Mouse (Mus musculus) neural tube, embryonic 14.5 days (tissue): ENCODE results near the gene Fbn1. TPM values are rescaled to one million over a fixed set of nuclear protein-coding genes. Genes with fewer than 3 reads are reported as not detected.

Experiments
- ATAC-seq: fragments of 200-750 bp; cut with Nextera tagmentation; 2 replicates; pipeline ENCODE4 v1.8.0; 2017; ENCODE audit warnings: low read depth, mild to moderate bottlenecking, moderate TSS enrichment, moderate library complexity
- H3K27ac ChIP-seq: fragments of 300-500 bp; sonication (generic); 2 replicates; pipeline ENCODE4 v1.5.1; 2014; ENCODE audit warnings: low read depth, mild to moderate bottlenecking, control low read depth, low read length, moderate library complexity, mixed read lengths
- H3K27me3 ChIP-seq: fragments of 300-500 bp; sonication (generic); 2 replicates; pipeline ENCODE4 v1.6.1; 2014; ENCODE audit warnings: low read length; ENCODE audit not compliant: control insufficient read depth, insufficient read depth
- H3K36me3 ChIP-seq: fragments of 300-500 bp; sonication (generic); 2 replicates; pipeline ENCODE4 v1.6.1; 2014; ENCODE audit warnings: low read length, mixed read lengths; ENCODE audit not compliant: control insufficient read depth, insufficient read depth
- H3K4me1 ChIP-seq: fragments of 300-500 bp; sonication (generic); 2 replicates; pipeline ENCODE4 v1.6.1; 2014; ENCODE audit warnings: low read length; ENCODE audit not compliant: control insufficient read depth, insufficient read depth
- H3K4me2 ChIP-seq: fragments of 300-500 bp; sonication (generic); 2 replicates; pipeline ENCODE4 v1.6.1; 2014; ENCODE audit warnings: mild to moderate bottlenecking, low read depth, low read length, control low read depth
- H3K4me3 ChIP-seq: fragments of 300-500 bp; sonication (generic); 2 replicates; pipeline ENCODE4 v1.5.1; 2014; ENCODE audit warnings: low read depth, low read length, control low read depth, mixed read lengths
- H3K9ac ChIP-seq: fragments of 300-500 bp; sonication (generic); replicated peaks from 2 replicates; pipeline ENCODE4 v1.6.1; 2014; ENCODE audit warnings: low read depth, mild to moderate bottlenecking, control low read depth, low read length, mixed read lengths
- H3K9me3 ChIP-seq: fragments of 300-500 bp; sonication (generic); 2 replicates; pipeline ENCODE4 v1.6.1; 2016; ENCODE audit warnings: low read length; ENCODE audit not compliant: control insufficient read depth
- WGBS: fragments of 180-500 bp; shearing (Covaris S2); extraction: QIAGEN DNeasy Blood & Tissue Kit; methylation state at CpG from one replicate; pipeline ENCODE4 v1.1.7; 2014; 5-methylcytosine and 5-hydroxymethylcytosine counted together
- polyA plus RNA-seq: library from polyadenylated mRNA; unstranded; fragments of >200 nt; fragmentation: Nextera tagmentation; extraction: Ambion mirVana; gene quantifications from 2 replicates; pipeline ENCODE4 v1.2.1, GENCODE M21; 2014

Gene Fbn1
- polyA plus RNA-seq, 1 experiment from 2014 or later = 1.8 TPM

DNA sequence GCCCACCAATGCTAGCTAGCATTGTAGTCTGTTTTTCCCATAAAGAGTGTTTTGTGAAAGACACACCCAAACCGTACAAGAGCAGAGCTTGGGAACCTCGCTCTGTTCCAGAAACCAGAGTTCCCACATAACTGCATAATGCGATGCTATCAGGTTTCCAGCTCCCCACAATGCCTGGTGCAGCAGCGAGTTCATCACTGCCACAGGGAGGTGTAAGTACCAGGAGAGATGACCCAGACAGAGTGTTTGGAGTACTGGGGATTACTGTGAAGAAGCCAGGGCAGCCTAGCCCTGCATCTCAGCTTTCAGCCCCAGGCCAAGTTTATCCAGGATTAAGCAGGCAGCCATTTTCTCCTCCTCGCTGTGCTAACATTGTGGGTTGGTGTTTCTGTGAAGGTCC is 232.2 kb downstream of the Fbn1 start:
- no peak for ATAC-seq
- Histone ChIP-seq H3K4me1 (no peaks in the 10 kb centered on the region), H3K4me2 (no peak overlapping the region), H3K27ac (no peak overlapping the region), H3K27me3 (no peaks in the 10 kb centered on the region), H3K4me3 (no peak overlapping the region), H3K36me3 (no peaks in the 10 kb centered on the region), H3K9me3 (no peaks in the 10 kb centered on the region), H3K9ac (no peak overlapping the region)
- WGBS = 72% methylated on average over 5 of the region's 5 CpGs

DNA sequence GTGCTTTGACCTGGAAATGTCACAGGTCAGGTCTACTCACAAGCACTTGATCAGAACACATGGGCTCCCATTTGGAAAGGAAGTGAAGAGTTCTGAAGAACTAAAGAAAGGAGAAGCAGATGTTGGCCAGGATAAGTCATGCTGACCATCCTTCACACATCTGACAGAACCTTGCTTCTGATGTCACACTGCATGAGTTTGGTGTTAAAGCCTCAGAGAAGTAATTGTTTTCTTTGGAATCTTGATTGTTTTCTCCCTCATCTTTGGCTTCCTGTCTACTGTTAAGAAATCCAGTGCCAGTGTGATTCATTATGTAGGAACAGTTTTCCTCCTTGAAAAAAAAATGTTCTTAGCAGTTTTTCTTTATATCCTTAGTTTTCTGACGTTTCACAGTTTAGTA is 238.9 kb downstream of the Fbn1 start:
- no peaks in the 10 kb centered on the region for H3K4me1 ChIP-seq
- no peaks in the 10 kb centered on the region for H3K9me3 ChIP-seq
- H3K9ac ChIP-seq = no peak overlapping the region
- no peaks in the 10 kb centered on the region for H3K36me3 ChIP-seq
- no peaks in the 10 kb centered on the region for H3K27me3 ChIP-seq
- no peak for ATAC-seq
- H3K27ac ChIP-seq = no peak overlapping the region
- no peak overlapping the region for H3K4me3 ChIP-seq
- WGBS = 78% methylated on average over 1 of the region's 1 CpGs
- no peak overlapping the region for H3K4me2 ChIP-seq

- Histone ChIP-seq H3K36me3 (no peaks in the 10 kb centered on the region), H3K27me3 (no peaks in the 10 kb centered on the region), H3K27ac (no peak overlapping the region), H3K9me3 (no peaks in the 10 kb centered on the region), H3K4me2 (no peak overlapping the region), H3K4me3 (no peak overlapping the region), H3K4me1 (no peaks in the 10 kb centered on the region), H3K9ac (no peak overlapping the region)
- ATAC-seq = no peak
- WGBS = 18% methylated on average over 9 of the region's 9 CpGs
Observed at GRCm38 (mm10) chr2:125263753-125264152, 244.0 kb downstream of the Fbn1 start.

GRCm38 (mm10) chr2:125263056-125263455 is 244.7 kb downstream of the Fbn1 start:
- Histone ChIP-seq H3K9ac (no peak overlapping the region), H3K4me1 (no peaks in the 10 kb centered on the region)
- WGBS = 16% methylated on average over 5 of the region's 5 CpGs

DNA sequence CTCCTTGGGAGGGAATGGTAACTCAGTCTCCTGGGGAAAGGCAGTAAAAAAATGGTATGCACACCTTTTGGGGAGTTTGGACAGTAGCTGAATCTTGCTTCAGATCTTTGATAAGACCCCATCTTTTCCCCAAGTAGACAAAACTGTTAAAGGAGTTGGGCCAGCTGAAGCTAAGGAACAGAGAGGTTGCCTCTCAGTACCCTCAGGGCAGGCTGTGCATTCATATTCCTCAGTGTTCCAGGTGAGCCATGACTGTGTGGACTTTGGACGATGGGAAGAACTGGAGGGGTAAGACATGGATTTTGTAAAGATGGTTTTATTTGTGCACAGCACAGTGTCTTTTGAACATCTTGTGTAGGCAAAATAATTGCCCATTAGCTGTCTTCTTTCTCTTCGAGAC is 247.5 kb downstream of the Fbn1 start:
- H3K9me3 ChIP-seq = no peaks in the 10 kb centered on the region
- H3K9ac ChIP-seq = no peak overlapping the region
- 87% methylated on average over 2 of the region's 2 CpGs for WGBS
- 0 out of 2 replicates have a peak, but pooled peaks cover 4% of the 10 kb centered on the region for H3K36me3 ChIP-seq
- H3K27ac ChIP-seq = no peak overlapping the region
- H3K4me3 ChIP-seq = no peak overlapping the region
- no peak for ATAC-seq
- H3K27me3 ChIP-seq = no peaks in the 10 kb centered on the region
- no peaks in the 10 kb centered on the region for H3K4me1 ChIP-seq
- no peak overlapping the region for H3K4me2 ChIP-seq

More at GRCm38 (mm10) chr2:125263056-125263455, 244.7 kb downstream of the Fbn1 start:
- Histone ChIP-seq H3K4me2 (no peak overlapping the region), H3K9me3 (no peaks in the 10 kb centered on the region), H3K36me3 (no peaks in the 10 kb centered on the region), H3K4me3 (no peak overlapping the region), H3K27ac (no peak overlapping the region), H3K27me3 (no peaks in the 10 kb centered on the region)
- ATAC-seq = peak; percentile 74; the same call in 1 of the 2 replicates

- Histone ChIP-seq H3K4me1 (no peaks in the 10 kb centered on the region), H3K27me3 (no peaks in the 10 kb centered on the region), H3K9ac (no peak overlapping the region), H3K4me3 (no peak overlapping the region), H3K4me2 (no peak overlapping the region), H3K36me3 (0 out of 2 replicates have a peak, but pooled peaks cover 4% of the 10 kb centered on the region), H3K27ac (no peak overlapping the region), H3K9me3 (no peaks in the 10 kb centered on the region)
- 86% methylated on average over 14 of the region's 14 CpGs for WGBS
- no peak for ATAC-seq
Observed at GRCm38 (mm10) chr2:125259230-125260120, 248.3 kb downstream of the Fbn1 start.

DNA sequence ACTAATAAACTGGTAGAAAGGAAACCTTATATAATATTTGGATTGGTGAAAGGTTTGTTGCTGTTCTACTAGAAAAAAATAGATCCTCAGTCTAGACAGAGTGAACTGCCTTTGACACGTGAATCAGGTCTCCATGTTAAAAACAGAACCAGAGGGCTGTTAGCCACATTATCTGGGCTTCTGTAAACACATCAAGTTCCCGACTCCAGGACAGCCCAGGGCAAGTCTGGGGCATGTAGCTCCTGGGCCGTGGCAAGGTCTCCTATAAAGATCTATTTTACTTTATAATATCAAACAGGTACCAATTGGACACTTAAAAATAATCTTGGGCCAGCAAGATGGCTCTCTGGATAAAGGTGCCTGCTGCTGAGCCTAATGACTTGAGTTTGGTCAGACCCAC is 251.9 kb downstream of the Fbn1 start:
- no peak overlapping the region for H3K9ac ChIP-seq
- 0 out of 2 replicates have a peak, but pooled peaks cover 12% of the 10 kb centered on the region for H3K36me3 ChIP-seq
- 88% methylated on average over 3 of the region's 3 CpGs for WGBS
- no peak overlapping the region for H3K4me2 ChIP-seq
- H3K4me1 ChIP-seq = no peaks in the 10 kb centered on the region
- no peak for ATAC-seq
- no peaks in the 10 kb centered on the region for H3K9me3 ChIP-seq
- no peak overlapping the region for H3K27ac ChIP-seq
- no peak overlapping the region for H3K4me3 ChIP-seq
- no peaks in the 10 kb centered on the region for H3K27me3 ChIP-seq

GRCm38 (mm10) chr2:125254630-125255029 is 253.2 kb downstream of the Fbn1 start:
- H3K4me3 ChIP-seq = no peak overlapping the region
- no peaks in the 10 kb centered on the region for H3K9me3 ChIP-seq
- H3K36me3 ChIP-seq = 0 out of 2 replicates have a peak, but pooled peaks cover 12% of the 10 kb centered on the region
- 93% methylated on average over 3 of the region's 3 CpGs for WGBS
- H3K4me2 ChIP-seq = no peak overlapping the region
- no peaks in the 10 kb centered on the region for H3K4me1 ChIP-seq
- no peaks in the 10 kb centered on the region for H3K27me3 ChIP-seq
- no peak overlapping the region for H3K27ac ChIP-seq
- no peak overlapping the region for H3K9ac ChIP-seq
- no peak for ATAC-seq

DNA sequence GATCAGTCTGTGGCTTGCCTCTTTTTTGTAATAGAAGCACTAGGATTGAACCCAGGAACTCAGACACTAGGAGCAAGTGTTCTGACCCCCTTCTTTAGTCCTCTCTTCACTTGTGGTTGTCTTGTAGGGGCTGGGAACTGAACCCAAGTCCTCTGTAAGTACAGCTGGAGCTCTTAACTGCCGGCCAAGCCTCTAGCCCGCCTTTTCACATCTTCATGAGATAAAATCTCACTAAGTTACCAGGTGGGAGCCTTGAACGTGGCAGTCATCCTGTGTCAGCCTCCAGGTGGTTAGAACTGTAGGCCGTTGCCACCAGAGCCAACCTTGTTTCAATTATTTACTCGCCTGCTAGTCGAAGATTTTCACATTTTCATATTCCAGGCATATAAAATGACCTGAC is 254.1 kb downstream of the Fbn1 start:
- Histone ChIP-seq H3K27ac (no peak overlapping the region), H3K4me2 (no peak overlapping the region), H3K27me3 (no peaks in the 10 kb centered on the region), H3K9ac (no peak overlapping the region), H3K4me1 (peaks cover 2% of the 10 kb centered on the region; the same call in 1 of the 2 replicates), H3K9me3 (no peaks in the 10 kb centered on the region), H3K36me3 (0 out of 2 replicates have a peak, but pooled peaks cover 12% of the 10 kb centered on the region), H3K4me3 (no peak overlapping the region)
- ATAC-seq = no peak
- WGBS = 95% methylated on average over 6 of the region's 6 CpGs
